Mouse (Mus musculus) embryonic facial prominence, embryonic 14.5 days (tissue): ENCODE results near the gene Ndufs2. TPM values are rescaled to one million over a fixed set of nuclear protein-coding genes. Genes with fewer than 3 reads are reported as not detected.

ENCODE experiments used
- ATAC-seq: fragments of 200-750 bp; cut with Nextera tagmentation; 2 replicates; pipeline ENCODE4 v1.8.0; 2017; ENCODE audit warnings: low read depth, moderate number of reproducible peaks, moderate TSS enrichment
- DNase-seq: peaks from one replicate; pipeline ENCODE4 v3.0.0-alpha.2; 2015; ENCODE audit warnings: low spot score
- H3K27ac ChIP-seq: fragments of 300-500 bp; sonication (generic); replicated peaks from 2 replicates; pipeline ENCODE4 v1.5.1; 2014; ENCODE audit warnings: low read depth, mild to moderate bottlenecking, low read length, moderate library complexity
- H3K27me3 ChIP-seq: fragments of 300-500 bp; sonication (generic); replicated peaks from 2 replicates; pipeline ENCODE4 v1.6.1; 2014; ENCODE audit warnings: low read length; ENCODE audit not compliant: control insufficient read depth, insufficient read depth
- H3K36me3 ChIP-seq: fragments of 300-500 bp; sonication (generic); 2 replicates; pipeline ENCODE4 v1.6.1; 2014; ENCODE audit warnings: low read length, mixed read lengths; ENCODE audit not compliant: control insufficient read depth, insufficient read depth
- H3K4me1 ChIP-seq: fragments of 300-500 bp; sonication (generic); 2 replicates; pipeline ENCODE4 v1.6.1; 2014; ENCODE audit warnings: antibody characterized with exemption, low read length; ENCODE audit not compliant: control insufficient read depth, insufficient read depth
- H3K4me2 ChIP-seq: fragments of 300-500 bp; sonication (generic); 2 replicates; pipeline ENCODE4 v1.6.1; 2014; ENCODE audit warnings: low read depth, mild to moderate bottlenecking, low read length, moderate library complexity, mixed read lengths
- H3K4me3 ChIP-seq: fragments of 300-500 bp; sonication (generic); 2 replicates; pipeline ENCODE4 v1.5.1; 2014; ENCODE audit warnings: low read depth, mild to moderate bottlenecking, low read length
- H3K9ac ChIP-seq: fragments of 300-500 bp; sonication (generic); 2 replicates; pipeline ENCODE4 v1.6.1; 2014; ENCODE audit warnings: low read depth, mild to moderate bottlenecking, low read length, moderate library complexity, mixed read lengths
- H3K9me3 ChIP-seq: fragments of 300-500 bp; sonication (generic); 2 replicates; pipeline ENCODE4 v1.6.1; 2016; ENCODE audit warnings: low read length; ENCODE audit not compliant: control insufficient read depth
- WGBS: fragments of 180-500 bp; shearing (Covaris S2); extraction: QIAGEN DNeasy Blood & Tissue Kit; methylation state at CpG from one replicate; pipeline ENCODE4 v1.1.7; 2014; 5-methylcytosine and 5-hydroxymethylcytosine counted together
- polyA plus RNA-seq: library from polyadenylated mRNA; unstranded; fragments of >200 nt; fragmentation: Nextera tagmentation; extraction: Ambion mirVana; gene quantifications from 2 replicates; pipeline ENCODE4 v1.2.1, GENCODE M21; 2014

Gene Ndufs2
- polyA plus RNA-seq, 1 experiment from 2014 or later, result 246 TPM

DNA sequence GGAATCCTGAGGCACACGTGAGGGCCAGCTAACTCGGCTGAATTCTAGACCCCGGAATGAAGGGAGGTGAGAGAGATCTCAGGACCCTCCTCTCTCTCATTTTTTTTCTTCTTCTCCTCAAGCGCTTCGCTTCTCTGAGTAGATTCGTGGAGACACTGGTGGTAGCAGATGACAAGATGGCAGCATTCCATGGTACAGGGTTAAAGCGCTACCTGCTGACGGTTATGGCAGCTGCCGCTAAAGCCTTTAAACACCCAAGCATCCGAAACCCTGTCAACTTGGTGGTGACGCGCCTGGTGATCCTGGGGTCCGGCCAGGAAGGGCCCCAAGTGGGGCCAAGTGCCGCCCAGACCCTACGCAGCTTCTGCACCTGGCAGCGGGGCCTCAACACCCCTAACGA lies 1.2 kb upstream of the Ndufs2 start:
- H3K27me3 ChIP-seq, result no peaks in the 10 kb centered on the region
- no peaks in the 10 kb centered on the region for H3K9me3 ChIP-seq
- ATAC-seq (peak; percentile 0; the same call in 1 of the 2 replicates), DNase-seq (no peak)
- H3K4me1 ChIP-seq, result peaks cover 42% of the 10 kb centered on the region
- H3K36me3 ChIP-seq, result peaks cover 37% of the 10 kb centered on the region
- peak overlapping the region; percentile 93 for H3K27ac ChIP-seq
- H3K4me3 ChIP-seq, result peak overlapping the region; percentile 46
- H3K9ac ChIP-seq, result peak overlapping the region; percentile 63
- peak overlapping the region; percentile 80 for H3K4me2 ChIP-seq
- 30% methylated on average over 17 of the region's 17 CpGs for WGBS

- DNase-seq (peak; percentile 92), ATAC-seq (peak; percentile 54)
- Histone ChIP-seq H3K4me3 (peak overlapping the region; percentile 46), H3K27me3 (no peaks in the 10 kb centered on the region), H3K9ac (peak overlapping the region; percentile 63), H3K4me1 (peaks cover 42% of the 10 kb centered on the region), H3K4me2 (peak overlapping the region; percentile 80), H3K9me3 (no peaks in the 10 kb centered on the region), H3K27ac (peak overlapping the region; percentile 93), H3K36me3 (peaks cover 32% of the 10 kb centered on the region)
- WGBS, result 2% methylated on average over 13 of the region's 13 CpGs
Observed at GRCm38 (mm10) chr1:171251594-171252324, 571 bp upstream of the Ndufs2 start.

DNA sequence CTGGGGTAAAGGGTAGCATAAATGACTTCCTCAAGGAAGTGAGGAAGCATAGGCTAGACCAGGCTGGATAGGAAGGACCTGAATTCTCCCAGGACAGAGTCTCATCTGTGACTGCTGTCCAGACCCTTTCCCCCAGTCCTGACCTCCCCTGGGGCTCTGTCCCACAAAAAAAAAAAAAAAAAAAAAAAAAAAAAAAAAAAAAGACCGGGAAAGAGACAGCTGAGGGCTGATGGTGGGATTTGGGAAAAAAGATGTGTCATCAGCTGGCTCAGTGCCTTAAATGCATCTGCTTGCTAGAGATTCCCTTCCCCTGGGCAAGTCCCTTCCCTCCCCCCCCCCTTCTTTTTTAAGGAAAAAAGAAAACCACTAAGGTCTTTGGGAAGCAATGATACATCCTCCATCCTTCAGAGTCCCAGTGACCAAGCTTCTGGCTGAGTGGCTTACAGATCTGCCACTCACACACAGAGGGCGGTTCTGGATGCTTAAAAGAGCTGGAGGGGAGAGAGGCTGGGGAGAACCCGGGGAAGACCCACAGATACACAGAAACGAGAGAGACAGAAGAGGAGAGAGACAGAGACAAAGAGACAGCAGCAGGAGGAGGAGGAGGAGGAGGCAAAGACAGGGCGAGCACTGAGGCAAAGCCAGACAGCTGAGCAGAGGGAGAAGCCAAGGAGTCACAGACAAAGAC lies 1.1 kb downstream of the Ndufs2 start, which contains the start of gene Adamts4:
Adamts4 (plus strand) TSS at position 509 of the 688 bp plus-strand sequence.
- DNase-seq (peak; percentile 90), ATAC-seq (peak; percentile 30; the same call in 1 of the 2 replicates)
- H3K36me3 ChIP-seq, result peaks cover 27% of the 10 kb centered on the region
- 5% methylated on average over 5 of the region's 5 CpGs for WGBS
- peak within 1 kb of the TSS; percentile 93 for H3K27ac ChIP-seq
- peak within 1 kb of the TSS; percentile 46 for H3K4me3 ChIP-seq
- peaks cover 50% of the 10 kb centered on the region for H3K4me1 ChIP-seq
- peak within 1 kb of the TSS; percentile 80 for H3K4me2 ChIP-seq
- no peaks in the 10 kb centered on the region for H3K9me3 ChIP-seq
- H3K9ac ChIP-seq, result peak within 1 kb of the TSS; percentile 63
- H3K27me3 ChIP-seq, result no peaks in the 10 kb centered on the region

DNA sequence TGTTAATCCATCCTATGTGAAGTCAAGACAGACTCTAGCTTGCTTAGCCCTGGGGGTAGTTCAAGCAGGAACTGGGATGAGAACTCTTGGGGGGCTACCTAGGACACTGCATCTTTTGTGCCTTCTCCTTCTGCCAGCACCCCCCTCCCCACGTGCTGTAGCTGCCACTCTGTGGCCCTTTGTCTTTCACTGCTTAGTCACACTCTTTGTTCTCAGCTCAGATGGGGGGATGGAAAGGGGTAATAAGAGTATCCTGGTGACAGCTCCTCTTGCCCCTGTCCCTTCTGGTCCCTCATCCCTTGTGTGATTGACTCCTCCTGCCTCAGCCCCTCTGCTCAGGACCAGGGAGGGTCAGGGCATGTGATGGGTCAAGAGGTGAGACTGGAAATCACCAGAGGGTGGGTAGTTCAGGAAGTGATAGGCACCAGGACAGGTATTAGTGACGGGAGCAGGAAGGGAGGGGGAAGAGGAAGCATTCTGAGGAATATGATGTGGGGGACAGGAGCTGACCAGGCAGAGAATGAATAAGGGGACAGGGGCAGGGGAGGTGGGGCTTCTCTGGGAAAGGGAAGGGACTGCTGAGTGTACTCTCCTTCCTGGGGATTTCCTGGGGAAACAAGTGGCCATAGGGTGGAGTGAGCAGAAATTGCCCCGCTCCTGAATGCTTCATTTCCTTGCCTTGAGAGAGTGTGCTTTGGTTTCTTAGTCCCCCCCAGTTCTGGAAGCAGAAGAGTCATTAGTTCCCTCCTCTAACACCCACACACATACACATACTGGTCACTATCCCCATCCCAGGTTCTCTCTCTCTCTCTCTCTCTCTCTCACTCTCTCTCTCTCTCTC lies 2.6 kb downstream of the Ndufs2 start:
- 32% methylated on average over 2 of the region's 3 CpGs for WGBS
- 0 out of 2 replicates have a peak overlapping the region, but pooled peaks have one; percentile 8 for H3K4me2 ChIP-seq
- H3K36me3 ChIP-seq, result peaks cover 26% of the 10 kb centered on the region
- no peak for ATAC-seq
- H3K27ac ChIP-seq, result peak overlapping the region; percentile 93
- DNase-seq, result no peak
- H3K4me3 ChIP-seq, result no peak overlapping the region
- no peaks in the 10 kb centered on the region for H3K9me3 ChIP-seq
- peaks cover 50% of the 10 kb centered on the region for H3K4me1 ChIP-seq
- H3K27me3 ChIP-seq, result no peaks in the 10 kb centered on the region
- no peak overlapping the region for H3K9ac ChIP-seq

DNA sequence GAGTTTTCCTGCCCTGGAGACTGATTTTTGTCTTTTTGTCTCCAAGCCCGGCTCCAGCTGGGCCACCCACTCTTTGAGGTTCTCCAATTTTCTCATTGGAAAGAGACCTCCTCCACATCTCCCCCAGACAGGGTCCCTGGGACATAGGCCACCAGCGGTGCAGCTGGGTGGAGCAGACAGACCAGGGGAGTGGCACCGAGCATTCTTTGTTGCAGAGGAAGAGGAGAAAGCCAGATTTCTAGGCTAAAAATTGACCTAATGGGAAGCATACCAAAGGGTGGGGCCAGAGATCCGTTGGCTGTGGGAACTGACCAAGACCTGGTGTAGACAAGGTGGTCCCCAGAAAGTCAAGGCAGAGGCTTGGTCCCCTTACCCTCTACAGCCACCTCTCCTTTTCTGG lies 3.3 kb downstream of the Ndufs2 start:
- H3K27me3 ChIP-seq, result no peaks in the 10 kb centered on the region
- H3K36me3 ChIP-seq, result peaks cover 28% of the 10 kb centered on the region
- H3K27ac ChIP-seq, result peak overlapping the region; percentile 93
- H3K9ac ChIP-seq, result peak overlapping the region; percentile 62; the same call in 1 of the 2 replicates
- peak overlapping the region; percentile 63 for H3K4me2 ChIP-seq
- peak overlapping the region; percentile 77; the same call in 1 of the 2 replicates for H3K4me3 ChIP-seq
- peaks cover 50% of the 10 kb centered on the region for H3K4me1 ChIP-seq
- DNase-seq (peak; percentile 35), ATAC-seq (no peak)
- H3K9me3 ChIP-seq, result no peaks in the 10 kb centered on the region
- 18% methylated on average over 4 of the region's 4 CpGs for WGBS

GRCm38 (mm10) chr1:171247453-171247841 lies 3.7 kb downstream of the Ndufs2 start:
- ATAC-seq, result no peak
- H3K27ac ChIP-seq, result peak overlapping the region; percentile 93
- H3K4me3 ChIP-seq, result peak overlapping the region; percentile 77
- WGBS, result 8% methylated on average over 13 of the region's 13 CpGs
- H3K4me2 ChIP-seq, result peak overlapping the region; percentile 63
- peaks cover 46% of the 10 kb centered on the region for H3K4me1 ChIP-seq
- no peaks in the 10 kb centered on the region for H3K27me3 ChIP-seq
- peaks cover 30% of the 10 kb centered on the region for H3K36me3 ChIP-seq
- no peaks in the 10 kb centered on the region for H3K9me3 ChIP-seq
- peak overlapping the region; percentile 62 for H3K9ac ChIP-seq
- no peak for DNase-seq

DNA sequence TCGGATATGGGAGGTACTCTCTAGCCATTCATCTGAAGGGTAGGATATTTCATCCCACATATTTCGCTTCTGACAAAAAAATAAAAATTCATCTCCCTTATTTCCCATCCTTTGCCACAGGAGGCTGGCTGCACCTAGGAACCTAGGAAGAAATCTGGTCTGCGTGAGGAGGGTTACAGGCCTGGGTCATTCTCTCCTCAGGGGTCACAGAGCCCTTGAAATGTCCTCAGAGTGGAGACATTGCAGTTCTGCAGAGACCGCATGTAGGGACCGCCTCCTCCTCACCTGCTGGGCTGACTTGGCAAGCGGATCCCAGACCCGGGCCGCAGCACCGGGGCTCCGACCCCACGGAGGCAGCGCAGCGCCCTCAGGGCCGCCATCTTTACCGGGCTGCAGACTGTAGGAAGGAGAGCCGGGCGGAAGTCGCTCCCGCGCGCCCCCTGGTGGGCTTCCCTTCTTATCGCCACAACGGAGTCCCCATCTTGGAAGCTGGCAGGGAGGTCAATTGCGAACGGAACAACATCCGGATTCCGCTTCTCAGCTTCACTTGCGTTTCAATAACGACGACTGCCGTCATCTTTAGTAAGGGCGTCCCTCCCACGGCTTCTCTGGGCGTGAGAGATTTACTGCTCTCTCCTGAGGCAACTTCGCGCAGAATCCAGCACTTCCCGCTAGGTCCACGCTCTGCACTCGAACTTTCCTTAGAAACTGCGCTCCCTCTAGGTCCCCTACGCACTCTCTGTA lies 4.3 kb downstream of the Ndufs2 start:
- peak; percentile 100 for DNase-seq
- H3K9ac ChIP-seq, result peak overlapping the region; percentile 88
- H3K36me3 ChIP-seq, result peaks cover 36% of the 10 kb centered on the region
- no peaks in the 10 kb centered on the region for H3K9me3 ChIP-seq
- WGBS, result under 1% methylated on average over 41 of the region's 41 CpGs
- H3K27me3 ChIP-seq, result no peaks in the 10 kb centered on the region
- ATAC-seq, result peak; percentile 93
- peak overlapping the region; percentile 93 for H3K27ac ChIP-seq
- H3K4me3 ChIP-seq, result peak overlapping the region; percentile 77
- peak overlapping the region; percentile 64 for H3K4me2 ChIP-seq
- peaks cover 42% of the 10 kb centered on the region for H3K4me1 ChIP-seq
